1 mouse cellular context compared by ENCODE assay signal in genomic region chr15:8443926-8444889, GRCm38 (mm10).
TF ChIP-seq lines count a peak whose summit lies in the region.

Nipbl (minus strand) TSS chr15:8444463.

TF ChIP-seq in CH12.LX, 34 proteins besides CTCF, POLR2A, EP300 and RAD21 (continued from another document):
- TF ChIP-seq E2F4 (IDR thresholded peaks at IDR 0.05; ENCODE audit: insufficient replicate concordance, low read depth, low read length) = no peak
- peak; percentile 56; the same call in 1 of the 2 replicates for TF ChIP-seq MAZ (IDR thresholded peaks at IDR 0.05; ENCODE audit: low read depth, low read length)
- peak; percentile 76 for TF ChIP-seq HCFC1 (IDR thresholded peaks at IDR 0.05; ENCODE audit: low read depth, low read length)
- 0 out of 2 replicates have a peak, but pooled peaks have one; percentile 54 for TF ChIP-seq MXI1 (IDR thresholded peaks at IDR 0.05; ENCODE audit: low read depth, low read length)
- no peak for TF ChIP-seq GABPA (IDR thresholded peaks at IDR 0.05; ENCODE audit: insufficient replicate concordance, low read depth, low read length)
- no peak for TF ChIP-seq MAX (IDR thresholded peaks at IDR 0.05; ENCODE audit: low read length)
- peak; percentile 78 for TF ChIP-seq ELF1 (IDR thresholded peaks at IDR 0.05; ENCODE audit: low read depth, low read length)
- no peak for TF ChIP-seq SMC3 (IDR thresholded peaks at IDR 0.05; ENCODE audit: low read depth, low read length)
- TF ChIP-seq ZMIZ1 (IDR thresholded peaks at IDR 0.05; ENCODE audit: low read depth, low read length) = no peak
- no peak for TF ChIP-seq ZNF384 (IDR thresholded peaks at IDR 0.05; ENCODE audit: low read depth, low read length)
- no peak for TF ChIP-seq PAX5 (IDR thresholded peaks at IDR 0.05; ENCODE audit: low read length)
- TF ChIP-seq NELFE (IDR thresholded peaks at IDR 0.05; ENCODE audit: low read depth, low read length) = peak; percentile 11; the same call in 1 of the 2 replicates
- no peak for TF ChIP-seq RCOR1 (conservative IDR thresholded peaks at IDR 0.05; ENCODE audit: low read depth, low read length)
- no peak for TF ChIP-seq SIN3A (IDR thresholded peaks at IDR 0.05; ENCODE audit: low read length)
- TF ChIP-seq ZKSCAN1 (IDR thresholded peaks at IDR 0.05; ENCODE audit: borderline replicate concordance, low read depth, low read length) = no peak
- TF ChIP-seq IRF4 (IDR thresholded peaks at IDR 0.05; ENCODE audit: low read depth, low read length) = peak; percentile 65
- peak; percentile 85 for TF ChIP-seq TCF12 (IDR thresholded peaks at IDR 0.05; ENCODE audit: low read depth, low read length)
- TF ChIP-seq UBTF (IDR thresholded peaks at IDR 0.05; ENCODE audit: low read depth, low read length) = no peak; the same call in 1 of the 2 replicates
